Mouse (Mus musculus) kidney, postnatal 4 days (tissue): ENCODE measurements around the gene Ext2.

Experiments used
- DNase-seq, 2 experiments: peaks; one replicate each; pipeline ENCODE4 v3.0.0; 2021; ENCODE audit warnings: mixed read lengths in 2 of 2

The Ext2 gene

GRCm38 (mm10) chr2:93729585-93729984, 92.8 kb downstream of the Ext2 start:
- DNase-seq, result no peak

- DNase-seq, result no peak
Measured at GRCm38 (mm10) chr2:93723138-93723744, 99.1 kb downstream of the Ext2 start.

GRCm38 (mm10) chr2:93720956-93721355, 101.4 kb downstream of the Ext2 start:
- no peak for DNase-seq

- DNase-seq, result no peak
Measured at GRCm38 (mm10) chr2:93719792-93720675, 102.3 kb downstream of the Ext2 start.

GRCm38 (mm10) chr2:93713267-93713666, 109.1 kb downstream of the Ext2 start:
- no peak for DNase-seq

GRCm38 (mm10) chr2:93711460-93711859, 110.9 kb downstream of the Ext2 start:
- DNase-seq, result no peak

GRCm38 (mm10) chr2:93709696-93710095, 112.7 kb downstream of the Ext2 start:
- DNase-seq, result peak; percentile 8 to 21

- no peak for DNase-seq
Measured at GRCm38 (mm10) chr2:93709241-93709640, 113.1 kb downstream of the Ext2 start.

GRCm38 (mm10) chr2:93706825-93707224, 115.5 kb downstream of the Ext2 start:
- DNase-seq, result no peak

GRCm38 (mm10) chr2:93706407-93706806, 116.0 kb downstream of the Ext2 start:
- DNase-seq, result no peak

- DNase-seq, result no peak
Measured at GRCm38 (mm10) chr2:93704195-93704594, 118.2 kb downstream of the Ext2 start.

- DNase-seq, result peak; percentile 61 to 64
Measured at GRCm38 (mm10) chr2:93702936-93703926, 119.1 kb downstream of the Ext2 start.

GRCm38 (mm10) chr2:93699346-93699745, 123.0 kb downstream of the Ext2 start:
- DNase-seq, result no peak

- no peak for DNase-seq
Measured at GRCm38 (mm10) chr2:93696181-93696641, 126.2 kb downstream of the Ext2 start.

GRCm38 (mm10) chr2:93693101-93693500, 129.3 kb downstream of the Ext2 start:
- DNase-seq, result no peak

GRCm38 (mm10) chr2:93690064-93690930, 132.1 kb downstream of the Ext2 start:
- no peak for DNase-seq

- peak in 1 of 2 experiments; percentile 26 for DNase-seq
Measured at GRCm38 (mm10) chr2:93683674-93684073, 138.7 kb downstream of the Ext2 start.

- no peak for DNase-seq
Measured at GRCm38 (mm10) chr2:93682601-93683202, 139.7 kb downstream of the Ext2 start.

GRCm38 (mm10) chr2:93681321-93681720, 141.0 kb downstream of the Ext2 start:
- DNase-seq, result no peak

GRCm38 (mm10) chr2:93677231-93677630, 145.1 kb downstream of the Ext2 start:
- DNase-seq, result no peak

- DNase-seq, result peak in 1 of 2 experiments; percentile 26
Measured at GRCm38 (mm10) chr2:93671573-93672184, 150.7 kb downstream of the Ext2 start.
